Mouse (Mus musculus) MEL (cell line): ENCODE results near the gene Pknox2.

Source experiments
- CTCF ChIP-seq, 3 experiments: IDR thresholded peaks in 2 of 3; conservative IDR thresholded peaks in 1 of 3; 2 replicates each; pipeline ENCODE4 v1.5.1; 2011 to 2012; ENCODE audit warnings: low read length in 3 of 3, low read depth in 2 of 3, mild to moderate bottlenecking in 2 of 3, improper control_type of control experiment in 1 of 3, inconsistent platforms in 1 of 3, mixed read lengths in 1 of 3, moderate library complexity in 1 of 3; ENCODE audit not compliant: control insufficient read depth in 1 of 3, insufficient read depth in 1 of 3, poor library complexity in 1 of 3, severe bottlenecking in 1 of 3
- EP300 ChIP-seq, 2 experiments: IDR thresholded peaks; 2 replicates each; pipeline ENCODE4 v1.6.1; 2011; ENCODE audit warnings: improper control_type of control experiment in 2 of 2, low read length in 2 of 2, low read depth in 1 of 2, mild to moderate bottlenecking in 1 of 2
- JUND ChIP-seq: IDR thresholded peaks from 2 replicates; pipeline ENCODE4 v1.6.1; 2011; ENCODE audit warnings: low read depth, mild to moderate bottlenecking, improper control_type of control experiment, low read length
- MXI1 ChIP-seq: IDR thresholded peaks from 2 replicates; pipeline ENCODE4 v1.6.1; 2011; ENCODE audit warnings: mild to moderate bottlenecking, low read depth, low read length, improper control_type of control experiment
- NELFE ChIP-seq: IDR thresholded peaks from 2 replicates; pipeline ENCODE4 v1.6.1; 2011; ENCODE audit warnings: low read depth, low read length, improper control_type of control experiment
- NRF1 ChIP-seq: IDR thresholded peaks from 2 replicates; pipeline ENCODE4 v1.6.1; 2014; ENCODE audit warnings: low read depth, mild to moderate bottlenecking, inconsistent platforms, low read length, improper control_type of control experiment, moderate library complexity; ENCODE audit not compliant: poor library complexity, insufficient read depth, severe bottlenecking
- POLR2A ChIP-seq, 2 experiments: IDR thresholded peaks; 2 replicates each; pipeline ENCODE4 v1.6.1; 2011 to 2012; ENCODE audit warnings: low read length in 2 of 2, mild to moderate bottlenecking in 2 of 2, control low read depth in 1 of 2, improper control_type of control experiment in 1 of 2, low read depth in 1 of 2, moderate library complexity in 1 of 2; ENCODE audit not compliant: control insufficient read depth in 1 of 2, insufficient read depth in 1 of 2, poor library complexity in 1 of 2
- POLR2AphosphoS2 ChIP-seq: IDR thresholded peaks from 2 replicates; pipeline ENCODE4 v1.6.1; 2011; ENCODE audit warnings: low read length, improper control_type of control experiment
- TBP ChIP-seq: IDR thresholded peaks from 2 replicates; pipeline ENCODE4 v1.8.0; 2011; ENCODE audit warnings: low read depth, low read length, improper control_type of control experiment
- TCF12 ChIP-seq: IDR thresholded peaks from 2 replicates; pipeline ENCODE4 v1.6.1; 2014; ENCODE audit warnings: low read depth, mild to moderate bottlenecking, inconsistent platforms, low read length, improper control_type of control experiment, moderate library complexity
- UBTF ChIP-seq: IDR thresholded peaks from 2 replicates; pipeline ENCODE4 v1.6.1; 2012; ENCODE audit warnings: low read depth, mild to moderate bottlenecking, inconsistent platforms, low read length, improper control_type of control experiment, moderate library complexity, borderline replicate concordance; ENCODE audit not compliant: insufficient read depth
- USF1 ChIP-seq: IDR thresholded peaks from 2 replicates; pipeline ENCODE4 v1.6.1; 2014; ENCODE audit warnings: low read depth, mild to moderate bottlenecking, inconsistent platforms, low read length, improper control_type of control experiment, moderate library complexity
- ZNF384 ChIP-seq: IDR thresholded peaks from 2 replicates; pipeline ENCODE4 v1.6.1; 2012; ENCODE audit warnings: low read depth, mild to moderate bottlenecking, inconsistent platforms, low read length, improper control_type of control experiment

DNA sequence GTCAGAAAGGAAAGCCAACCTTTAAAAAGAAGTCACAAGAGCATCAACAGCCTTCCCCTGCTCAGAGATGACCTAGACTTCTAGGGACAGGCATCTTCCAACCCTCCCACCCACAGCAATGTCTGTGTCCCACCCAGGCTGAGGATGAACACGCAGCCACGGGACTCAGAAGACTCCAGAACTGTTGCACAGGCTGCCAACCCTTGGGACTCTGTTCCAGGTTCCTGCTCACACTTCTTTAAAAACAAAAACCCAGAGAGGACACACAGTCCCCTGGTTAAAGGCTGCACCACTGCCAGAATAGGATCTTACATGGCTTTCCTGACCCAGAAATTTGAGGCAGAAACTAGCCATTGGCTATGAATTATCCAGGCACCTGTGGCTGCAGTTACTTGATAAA lies 21.0 kb downstream of the Pknox2 start:
- TF ChIP-seq POLR2A (IDR thresholded peaks at IDR 0.05; ENCODE audit: control insufficient read depth in 1 of 2, insufficient read depth in 1 of 2, low read depth in 1 of 2, low read length in 2 of 2, poor library complexity in 1 of 2) = no peak
- no peak for TF ChIP-seq UBTF
- no peak for TF ChIP-seq CTCF (IDR thresholded peaks at IDR 0.05 in 2 of 3, conservative IDR thresholded peaks at IDR 0.05 in 1 of 3; ENCODE audit: control insufficient read depth in 1 of 3, insufficient read depth in 1 of 3, low read depth in 2 of 3, low read length in 3 of 3, poor library complexity in 1 of 3, severe bottlenecking in 1 of 3)
- TF ChIP-seq NRF1 = no peak
- no peak for TF ChIP-seq EP300 (IDR thresholded peaks at IDR 0.05; ENCODE audit: low read depth in 1 of 2, low read length in 2 of 2)
- TF ChIP-seq MXI1 = no peak
- TF ChIP-seq USF1 = no peak
- TF ChIP-seq JUND = no peak
- no peak for TF ChIP-seq ZNF384
- no peak for TF ChIP-seq NELFE
- TF ChIP-seq TCF12 = no peak
- no peak for TF ChIP-seq POLR2AphosphoS2
- no peak for TF ChIP-seq TBP
